12 mouse cellular contexts compared by ENCODE assay signal in genomic region chr15:28134206-28134605, GRCm38 (mm10).
A peak's percentile ranks its signal among the peaks of the same experiment; 100 is the strongest.
DNase-seq lines count a peak whose midpoint lies in the region; TF ChIP-seq lines count a peak whose summit lies in the region.
"Had no signal": no experiment of that assay in that cellular context is flagged by ENCODE, and none has a peak within 500 bp of the region (broad histone marks: within the 10 kb centered on the region; RNA-seq: fewer than 3 reads in every experiment).

No protein-coding gene starts in this region.

- no peak for TF ChIP-seq CTCF in brain, embryonic 14.5 days (IDR thresholded peaks at IDR 0.05; ENCODE audit: borderline replicate concordance, extremely low read depth, insufficient read depth, insufficient read length)

- intact Hi-C loops in left cerebral cortex, postnatal 4 days (cut with DNase I) = no loop called here
- intact Hi-C loops in heart, postnatal 10 days (cut with DNase I) = no loop called here

- no peak for TF ChIP-seq POLR2A in brain, embryonic 14.5 days (IDR thresholded peaks at IDR 0.05; ENCODE audit: borderline replicate concordance, extremely low read depth, insufficient read depth, insufficient read length, poor library complexity, severe bottlenecking)

- peak; percentile 7 for DNase-seq in gastrocnemius, postnatal 10 days
- no peak for DNase-seq in gastrocnemius, adult 18-20 months (ENCODE audit: low spot score)
- DNase-seq in left cerebral cortex, postnatal 4 days = peak; percentile 78
- no peak for DNase-seq in left cerebral cortex, adult 11 months (ENCODE audit: low spot score)
- peak; percentile 75 for DNase-seq in brain, embryonic 14.5 days (ENCODE audit: low read depth)
- peak; percentile 18 to 31 for DNase-seq in heart, postnatal 10 days
- no peak for DNase-seq in frontal cortex, postnatal 10 days (ENCODE audit: low spot score in 2 of 2)
- DNase-seq in frontal cortex, postnatal 36 days (ENCODE audit: low spot score in 2 of 2) = no peak
- DNase-seq: adrenal gland, postnatal 25 days; lung, postnatal 36 days; right cerebral cortex, postnatal 14 days; thymus, postnatal 4 days had no signal

Comparison
In these comparisons a context has a peak if more than half of its experiments do, and no peak if none do; other contexts are left out.
1. DNase-seq: peak in gastrocnemius, postnatal 10 days (single experiment), left cerebral cortex, postnatal 4 days (single experiment), brain, embryonic 14.5 days (single experiment) and heart, postnatal 10 days (2 of 2); none in gastrocnemius, adult 18-20 months (single experiment), left cerebral cortex, adult 11 months (single experiment), frontal cortex, postnatal 10 days (0 of 2) and frontal cortex, postnatal 36 days (0 of 2).